ENCODE assay signal across 30 mouse cellular contexts in the genomic region with DNA sequence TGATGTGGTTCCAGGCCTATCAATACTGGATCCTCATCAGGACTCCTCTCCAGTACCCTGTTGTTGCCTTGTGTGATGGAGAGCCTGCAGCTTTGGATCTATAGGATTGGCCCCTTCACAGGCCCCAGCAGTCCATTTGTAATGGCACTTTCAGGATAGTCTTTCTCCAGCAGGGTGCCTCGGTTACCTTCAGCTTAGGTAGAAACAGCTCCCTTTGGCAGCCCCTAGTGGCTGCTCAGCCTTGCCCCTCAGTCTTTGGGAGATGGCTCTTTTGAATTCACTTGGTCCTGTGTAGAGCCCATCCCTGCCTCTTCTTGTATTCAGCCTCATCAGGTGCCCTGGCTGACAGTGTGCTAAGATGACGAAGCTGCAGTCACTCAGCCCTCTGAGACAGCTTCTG.
DNase-seq lines count a peak whose midpoint lies in the region; ATAC-seq and TF ChIP-seq lines count a peak whose summit lies in the region.
"Had no signal": no experiment of that assay in that cellular context is flagged by ENCODE, and none has a peak within 500 bp of the region (broad histone marks: within the 10 kb centered on the region; RNA-seq: fewer than 3 reads in every experiment).

No protein-coding gene starts in this region.

- no peak overlapping the region for H3K4me3 ChIP-seq in intestine, postnatal 0 days (ENCODE audit: low read depth, low read length)
- no peak overlapping the region for H3K4me3 ChIP-seq in intestine, embryonic 16.5 days (ENCODE audit: low read length)
- no peak overlapping the region for H3K4me3 ChIP-seq in lung, postnatal 0 days (ENCODE audit: low read depth, low read length)
- no peak overlapping the region for H3K4me3 ChIP-seq in CH12.LX (replicated peaks in 1 of 3; ENCODE audit: low read depth in 2 of 3, low read length in 2 of 3, poor library complexity in 1 of 3)
- H3K4me3 ChIP-seq in stomach, postnatal 0 days (ENCODE audit: low read depth, low read length): no peak overlapping the region
- H3K4me3 ChIP-seq: embryonic facial prominence, embryonic 12.5 days; heart, embryonic 10.5 days; heart, embryonic 15.5 days; hindbrain, embryonic 12.5 days; intestine, embryonic 15.5 days; liver, embryonic 13.5 days; myocyte; neural tube, embryonic 12.5 days had no signal

- ATAC-seq in intestine, postnatal 0 days: no peak
- no peak for ATAC-seq in intestine, embryonic 16.5 days
- ATAC-seq in lung, postnatal 0 days: no peak
- ATAC-seq in stomach, postnatal 0 days (ENCODE audit: low FRiP score, low TSS enrichment): no peak
- ATAC-seq: forebrain, embryonic 14.5 days; hindbrain, postnatal 0 days; intestine, embryonic 15.5 days; midbrain, embryonic 16.5 days had no signal

- no peaks in the 10 kb centered on the region for H3K79me2 ChIP-seq in CH12.LX (replicated peaks; ENCODE audit: control insufficient read depth, extremely low read depth, insufficient read depth, poor library complexity, severe bottlenecking)

- H3K4me1 ChIP-seq in intestine, postnatal 0 days (replicated peaks; ENCODE audit: control insufficient read depth, insufficient read depth, low read length): no peaks in the 10 kb centered on the region
- no peaks in the 10 kb centered on the region for H3K4me1 ChIP-seq in intestine, embryonic 16.5 days (ENCODE audit: control insufficient read depth, insufficient read depth, low read length)
- no peaks in the 10 kb centered on the region for H3K4me1 ChIP-seq in lung, postnatal 0 days (ENCODE audit: insufficient read depth, low read depth, low read length)
- H3K4me1 ChIP-seq in CH12.LX (ENCODE audit: control insufficient read depth in 1 of 2, insufficient read depth in 2 of 2): peaks cover 3 to 19% of the 10 kb centered on the region in 2 experiments; a peak in 3 of 4 replicates
- H3K4me1 ChIP-seq in stomach, postnatal 0 days (replicated peaks; ENCODE audit: control insufficient read depth, insufficient read depth): no peaks in the 10 kb centered on the region
- H3K4me1 ChIP-seq: hindbrain, embryonic 12.5 days; intestine, embryonic 15.5 days; liver, embryonic 13.5 days; neural tube, embryonic 12.5 days had no signal

- WGBS in intestine, postnatal 0 days: 79% methylated on average over 2 of the region's 2 CpGs
- WGBS in intestine, embryonic 16.5 days: 74% methylated on average over 2 of the region's 2 CpGs
- WGBS in lung, postnatal 0 days: 90% methylated on average over 2 of the region's 2 CpGs
- WGBS in stomach, postnatal 0 days: 83% methylated on average over 2 of the region's 2 CpGs

- TF ChIP-seq EP300 in lung, postnatal 0 days (IDR thresholded peaks at IDR 0.05): no peak
- TF ChIP-seq EP300 in CH12.LX (IDR thresholded peaks at IDR 0.05; ENCODE audit: low read length): no peak
- no peak for TF ChIP-seq EP300 in stomach, postnatal 0 days (optimal IDR thresholded peaks at IDR 0.05)

- no peaks in the 10 kb centered on the region for H3K36me3 ChIP-seq in intestine, postnatal 0 days (ENCODE audit: control insufficient read depth, insufficient read depth)
- H3K36me3 ChIP-seq in intestine, embryonic 16.5 days (ENCODE audit: control insufficient read depth, insufficient read depth, low read length): no peaks in the 10 kb centered on the region
- no peaks in the 10 kb centered on the region for H3K36me3 ChIP-seq in lung, postnatal 0 days (ENCODE audit: insufficient read depth, low read length)
- H3K36me3 ChIP-seq in CH12.LX (replicated peaks in 1 of 2; ENCODE audit: control insufficient read depth in 1 of 2, insufficient read depth in 1 of 2, low read length in 1 of 2): peaks cover 0 to 3% of the 10 kb centered on the region in 2 experiments
- no peaks in the 10 kb centered on the region for H3K36me3 ChIP-seq in stomach, postnatal 0 days (ENCODE audit: control insufficient read depth, insufficient read depth, low read length)
- H3K36me3 ChIP-seq: embryonic facial prominence, embryonic 12.5 days; heart, embryonic 15.5 days; hindbrain, embryonic 12.5 days; intestine, embryonic 15.5 days; liver, embryonic 13.5 days; neural tube, embryonic 12.5 days had no signal

- dilution Hi-C loops in CH12.LX (cut with MboI; ENCODE audit: extremely low pct_ligation_motif_present, extremely low pct_unique_long_range_greater_than_20kb, low sequenced_read_pairs): no loop called here

- H3K9me3 ChIP-seq in intestine, postnatal 0 days (ENCODE audit: control insufficient read depth): no peaks in the 10 kb centered on the region
- peaks cover 5% of the 10 kb centered on the region; the same call in 1 of the 2 replicates for H3K9me3 ChIP-seq in intestine, embryonic 16.5 days (ENCODE audit: control insufficient read depth, low read length)
- H3K9me3 ChIP-seq in lung, postnatal 0 days (ENCODE audit: low read length): no peaks in the 10 kb centered on the region
- peaks cover 4% of the 10 kb centered on the region for H3K9me3 ChIP-seq in CH12.LX (replicated peaks; ENCODE audit: low read length)
- no peaks in the 10 kb centered on the region for H3K9me3 ChIP-seq in stomach, postnatal 0 days (ENCODE audit: control insufficient read depth, low read length)
- H3K9me3 ChIP-seq: embryonic facial prominence, embryonic 12.5 days; heart, embryonic 10.5 days; heart, embryonic 15.5 days; hindbrain, embryonic 12.5 days; intestine, embryonic 15.5 days; liver, embryonic 13.5 days had no signal

- in situ Hi-C loops in CH12.LX (cut with MboI; ENCODE audit: low pct_ligation_motif_present, low pct_unique_long_range_greater_than_20kb, low sequenced_read_pairs): no loop called here

- H3K9ac ChIP-seq in intestine, postnatal 0 days (ENCODE audit: low read depth, low read length): no peak overlapping the region
- no peak overlapping the region for H3K9ac ChIP-seq in intestine, embryonic 16.5 days (ENCODE audit: low read depth, low read length)
- no peak overlapping the region for H3K9ac ChIP-seq in lung, postnatal 0 days (replicated peaks; ENCODE audit: low read depth)
- H3K9ac ChIP-seq in CH12.LX (ENCODE audit: insufficient read depth, low read depth): no peak overlapping the region
- H3K9ac ChIP-seq in stomach, postnatal 0 days (ENCODE audit: low read length): no peak overlapping the region
- H3K9ac ChIP-seq: embryonic facial prominence, embryonic 12.5 days; heart, embryonic 15.5 days; hindbrain, embryonic 12.5 days; intestine, embryonic 15.5 days; liver, embryonic 13.5 days; neural tube, embryonic 12.5 days had no signal

- no peaks in the 10 kb centered on the region for H3K27me3 ChIP-seq in intestine, postnatal 0 days (replicated peaks; ENCODE audit: control insufficient read depth, insufficient read depth, low read length)
- H3K27me3 ChIP-seq in intestine, embryonic 16.5 days (replicated peaks; ENCODE audit: control insufficient read depth, insufficient read depth, low read length): no peaks in the 10 kb centered on the region
- no peaks in the 10 kb centered on the region for H3K27me3 ChIP-seq in lung, postnatal 0 days (replicated peaks; ENCODE audit: insufficient read depth, low read length)
- H3K27me3 ChIP-seq in CH12.LX (replicated peaks): no peaks in the 10 kb centered on the region
- H3K27me3 ChIP-seq in stomach, postnatal 0 days (ENCODE audit: control insufficient read depth, insufficient read depth, low read length): no peaks in the 10 kb centered on the region
- H3K27me3 ChIP-seq: embryonic facial prominence, embryonic 12.5 days; heart, embryonic 15.5 days; hindbrain, embryonic 12.5 days; intestine, embryonic 15.5 days; liver, embryonic 13.5 days; neural tube, embryonic 12.5 days had no signal

- TF ChIP-seq CTCF in intestine, postnatal 0 days (IDR thresholded peaks at IDR 0.05; ENCODE audit: low read depth): peak; percentile 32
- peak; percentile 30 for TF ChIP-seq CTCF in lung, postnatal 0 days (IDR thresholded peaks at IDR 0.05)
- TF ChIP-seq CTCF in CH12.LX (conservative IDR thresholded peaks at IDR 0.05 in 1 of 2, IDR thresholded peaks at IDR 0.05 in 1 of 2; ENCODE audit: low read depth in 2 of 2, low read length in 2 of 2): peak in 1 of 2 experiments; percentile 97; a peak in 2 of 4 replicates
- TF ChIP-seq CTCF in stomach, postnatal 0 days (IDR thresholded peaks at IDR 0.05; ENCODE audit: low read depth): peak; percentile 26

- TF ChIP-seq RAD21 in CH12.LX (IDR thresholded peaks at IDR 0.05; ENCODE audit: low read depth, low read length): peak; percentile 74

- H3K4me2 ChIP-seq in intestine, postnatal 0 days (replicated peaks; ENCODE audit: low read depth): no peak overlapping the region
- H3K4me2 ChIP-seq in intestine, embryonic 16.5 days (ENCODE audit: low read depth, low read length): no peak overlapping the region
- no peak overlapping the region for H3K4me2 ChIP-seq in lung, postnatal 0 days (replicated peaks; ENCODE audit: low read depth, low read length)
- no peak overlapping the region for H3K4me2 ChIP-seq in CH12.LX (ENCODE audit: insufficient read depth, low read depth, poor library complexity, severe bottlenecking)
- no peak overlapping the region for H3K4me2 ChIP-seq in stomach, postnatal 0 days (replicated peaks; ENCODE audit: low read depth)
- H3K4me2 ChIP-seq: embryonic facial prominence, embryonic 12.5 days; heart, embryonic 15.5 days; hindbrain, embryonic 12.5 days; intestine, embryonic 15.5 days; liver, embryonic 13.5 days; neural tube, embryonic 12.5 days had no signal

- TF ChIP-seq POLR2A in CH12.LX (IDR thresholded peaks at IDR 0.05; ENCODE audit: low read depth, low read length): no peak

- no peak overlapping the region for H3K27ac ChIP-seq in intestine, postnatal 0 days (ENCODE audit: low read depth, low read length)
- no peak overlapping the region for H3K27ac ChIP-seq in intestine, embryonic 16.5 days (ENCODE audit: low read length)
- H3K27ac ChIP-seq in lung, postnatal 0 days (ENCODE audit: low read length): no peak overlapping the region
- no peak overlapping the region for H3K27ac ChIP-seq in CH12.LX (ENCODE audit: insufficient read depth, low read depth)
- no peak overlapping the region for H3K27ac ChIP-seq in stomach, postnatal 0 days (replicated peaks)
- H3K27ac ChIP-seq: embryonic facial prominence, embryonic 12.5 days; heart, embryonic 10.5 days; heart, embryonic 15.5 days; hindbrain, embryonic 12.5 days; hindbrain, postnatal 0 days; intestine, embryonic 15.5 days; liver, embryonic 13.5 days; neural tube, embryonic 12.5 days had no signal

- DNase-seq in lung, postnatal 0 days (ENCODE audit: low spot score): no peak
- no peak for DNase-seq in lung, postnatal 14 days
- no peak for DNase-seq in CH12.LX (ENCODE audit: extremely low read depth)
- no peak for DNase-seq in stomach, postnatal 0 days (ENCODE audit: low spot score)
- DNase-seq in testis, postnatal 14 days (ENCODE audit: low spot score): no peak
- DNase-seq: adrenal gland, adult 8-10 months; cerebellum, adult 11-12 months; cerebellum, adult 9-11 months; embryo, embryonic 11 days; gastrocnemius, postnatal 14 days; heart, postnatal 36 days; kidney, postnatal 25 days; left cerebral cortex, postnatal 4 days; liver, embryonic 13.5 days; lung, adult 2 months; lung, postnatal 4 days; right cerebral cortex, adult 18-20 months; thymus, postnatal 14 days had no signal

TF ChIP-seq in CH12.LX, 34 proteins besides CTCF, POLR2A, EP300 and RAD21:
- peak; percentile 48 for TF ChIP-seq ZC3H11A (IDR thresholded peaks at IDR 0.05; ENCODE audit: low read depth, low read length)
- TF ChIP-seq POLR2AphosphoS2 (IDR thresholded peaks at IDR 0.05; ENCODE audit: low read depth, low read length): no peak
- TF ChIP-seq SMC3 (IDR thresholded peaks at IDR 0.05; ENCODE audit: low read depth, low read length): peak; percentile 93
- TF ChIP-seq NRF1 (IDR thresholded peaks at IDR 0.05; ENCODE audit: low read depth, low read length): no peak
TF ChIP-seq in CH12.LX: peak in this region for 2.
